Mouse (Mus musculus) mature B cell (primary cell): ENCODE data around the gene Frmd4a.
"Not testable (repeated sequence)": the region's sequence is repeated elsewhere in the genome, so short reads cannot be mapped to it uniquely, and the experiment has no call there.

Experiments
- in situ Hi-C: fragments of 300-500 bp; cut with MboI; formaldehyde crosslinking; loops from 2 replicates; pipeline ENCODE4 v1.14.3; 2019

The Frmd4a gene

DNA sequence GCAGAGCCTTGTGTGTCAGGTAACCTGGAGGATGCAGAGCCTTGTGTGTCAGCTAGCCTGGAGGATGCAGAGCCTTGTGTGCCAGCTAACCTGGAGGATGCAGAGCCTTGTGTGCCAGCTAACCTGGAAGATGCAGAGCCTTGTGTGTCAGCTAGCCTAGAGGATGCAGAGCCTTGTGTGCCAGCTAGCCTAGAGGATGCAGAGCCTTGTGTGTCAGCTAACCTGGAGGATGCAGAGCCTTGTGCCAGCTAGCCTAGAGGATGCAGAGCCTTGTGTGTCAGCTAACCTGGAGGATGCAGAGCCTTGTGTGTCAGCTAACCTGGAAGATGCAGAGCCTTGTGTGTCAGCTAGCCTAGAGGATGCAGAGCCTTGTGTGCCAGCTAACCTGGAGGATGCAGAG, 601.6 kb downstream of the Frmd4a start:
- in situ Hi-C loops = not testable (repeated sequence)

DNA sequence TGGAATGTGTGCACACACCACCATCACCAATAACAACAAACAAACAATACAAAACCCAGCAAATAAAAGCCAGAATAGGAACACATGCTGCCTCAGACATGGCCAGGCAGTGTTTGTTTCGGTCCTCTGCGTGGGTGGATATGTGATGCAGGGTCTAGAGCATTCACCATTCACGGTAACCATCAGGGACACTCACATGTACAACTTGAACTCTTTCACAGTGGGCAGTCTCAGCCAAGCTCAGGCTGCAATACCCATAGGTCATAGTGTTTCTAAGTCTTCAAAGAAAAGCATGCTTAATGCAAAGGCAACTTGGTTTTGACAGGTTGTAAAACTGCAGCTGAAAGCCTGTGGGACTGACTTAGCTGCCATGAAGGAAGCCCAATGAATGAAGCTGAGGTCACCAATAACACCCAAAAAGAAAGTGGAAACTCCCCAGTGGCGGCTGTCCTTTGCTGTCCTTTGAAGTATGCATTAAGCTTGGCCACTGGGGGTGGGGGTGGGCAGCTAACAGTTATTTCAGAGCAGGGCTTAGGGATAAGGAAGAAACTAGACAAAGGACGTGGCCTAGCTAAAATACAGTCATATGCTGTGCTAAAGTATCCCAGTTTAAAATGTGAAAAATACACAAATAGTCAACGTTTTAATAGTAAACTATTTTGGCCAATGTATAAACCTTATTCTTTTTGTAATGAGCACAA, 602.5 kb downstream of the Frmd4a start:
- in situ Hi-C loops = no loop called here

DNA sequence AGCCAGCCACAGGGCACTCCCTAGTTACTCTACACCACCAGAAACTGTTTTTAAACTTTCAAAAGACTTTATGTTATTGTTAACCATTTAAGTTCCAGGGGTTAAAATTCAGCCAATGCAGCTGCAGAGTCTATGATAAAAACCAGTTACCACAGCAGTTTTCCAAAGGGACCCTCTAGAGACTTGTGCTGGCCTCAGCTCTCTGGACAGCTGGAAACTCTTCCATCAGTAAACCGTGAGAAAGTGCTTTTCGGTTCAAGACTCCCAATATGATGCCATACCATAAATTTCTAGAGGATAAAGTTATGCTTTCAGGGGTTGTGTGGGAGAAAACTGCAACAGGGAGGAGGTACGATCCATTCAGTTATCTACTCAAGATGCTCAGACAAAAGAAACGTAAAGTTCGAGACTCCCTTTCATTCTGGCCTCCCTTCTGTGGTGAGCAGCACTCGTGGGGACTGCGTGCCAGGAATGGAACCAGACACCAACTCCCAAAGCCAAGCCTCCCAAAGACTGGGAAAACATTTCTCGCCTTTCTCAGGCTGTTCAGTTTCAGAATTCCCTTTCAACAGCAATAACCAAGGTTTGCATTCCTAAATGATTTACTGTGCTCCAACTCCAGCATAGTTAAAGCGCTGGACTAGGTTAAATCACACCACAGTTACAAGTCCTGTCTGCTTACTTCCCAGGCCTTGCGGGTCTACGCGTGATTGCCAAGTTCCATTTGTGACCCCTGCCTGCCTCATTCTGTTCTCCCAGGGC, 603.3 kb downstream of the Frmd4a start:
- in situ Hi-C loops = no loop called here

DNA sequence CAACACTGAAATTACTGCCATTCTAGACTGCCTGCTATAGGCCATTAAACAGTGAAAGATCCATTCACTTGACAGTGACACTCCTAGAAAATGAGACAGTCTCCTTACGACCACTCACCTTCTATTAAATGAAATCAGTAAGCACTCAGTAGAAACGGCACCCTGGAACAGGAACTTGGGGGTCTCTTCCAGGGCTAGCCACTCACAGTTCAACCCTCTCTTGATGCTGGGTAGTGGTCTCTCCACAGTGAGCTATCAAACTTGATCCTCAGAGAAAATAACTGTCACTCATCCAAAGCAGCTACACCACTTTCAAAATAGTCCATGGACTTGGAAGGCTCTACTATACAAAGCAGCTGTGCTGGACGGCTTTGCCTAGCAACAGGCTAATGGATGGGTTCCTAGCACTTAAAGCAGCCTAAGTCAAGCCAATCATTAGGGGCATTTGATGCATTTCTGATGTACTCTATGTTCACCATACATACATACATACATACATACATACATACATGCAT, 604.0 kb downstream of the Frmd4a start:
- in situ Hi-C loops = no loop called here

DNA sequence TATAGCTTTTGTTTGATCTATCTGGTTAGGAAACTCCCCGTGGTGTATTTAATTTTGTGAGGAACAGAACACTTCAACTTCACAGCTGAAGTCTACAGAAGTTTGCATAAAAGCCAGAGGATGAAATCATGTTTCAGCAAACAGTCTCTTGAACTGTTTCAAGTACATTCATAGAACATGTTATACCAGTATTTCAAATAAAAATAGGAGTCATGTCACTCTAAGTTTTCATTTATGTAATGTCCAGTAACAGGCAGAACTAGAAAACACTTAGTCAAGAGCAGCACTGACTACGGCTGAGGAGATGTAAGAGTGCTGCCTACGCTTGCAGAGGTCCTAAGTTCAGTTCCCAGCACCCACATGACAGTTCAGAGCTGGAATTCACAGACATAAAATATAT, 609.4 kb downstream of the Frmd4a start:
- in situ Hi-C loops = no loop called here

DNA sequence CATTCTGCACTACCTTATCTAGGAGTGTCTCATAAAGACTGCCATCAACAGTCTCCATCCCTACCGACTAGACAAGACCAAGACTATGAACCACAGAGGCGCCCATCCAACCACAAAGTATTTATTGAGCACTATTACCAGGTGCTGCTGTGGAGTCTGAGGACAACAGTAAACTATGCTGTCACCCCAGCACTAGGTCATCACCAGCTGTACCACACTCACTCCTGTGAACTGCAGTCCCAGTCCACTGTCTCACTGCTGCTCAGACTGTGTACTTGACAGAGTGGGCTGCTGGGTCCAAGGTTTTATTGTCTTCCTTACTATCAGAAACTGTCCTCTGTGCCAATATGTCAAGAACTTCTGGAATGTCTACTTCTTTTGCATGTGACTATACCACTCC, 611.4 kb downstream of the Frmd4a start:
- in situ Hi-C loops = no loop called here

DNA sequence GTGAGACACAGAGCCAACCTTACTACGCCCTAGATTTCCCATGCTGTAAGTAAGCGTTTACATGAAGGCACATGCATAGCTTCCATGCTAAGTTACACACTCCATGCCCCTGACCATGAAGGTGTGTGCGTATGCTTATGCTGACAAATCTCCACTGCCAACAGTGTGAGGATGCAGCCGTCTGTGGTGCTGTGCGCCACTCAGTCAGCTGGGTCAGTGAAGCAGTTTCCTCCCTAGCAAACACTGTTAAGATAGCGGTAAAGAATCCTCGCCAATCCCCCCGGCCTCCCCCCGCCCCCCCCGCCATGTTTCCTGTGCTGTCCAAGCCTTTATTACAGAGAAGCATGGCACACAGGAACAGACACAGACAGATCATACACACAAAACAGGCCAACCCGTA, 612.0 kb downstream of the Frmd4a start:
- in situ Hi-C loops = no loop called here

DNA sequence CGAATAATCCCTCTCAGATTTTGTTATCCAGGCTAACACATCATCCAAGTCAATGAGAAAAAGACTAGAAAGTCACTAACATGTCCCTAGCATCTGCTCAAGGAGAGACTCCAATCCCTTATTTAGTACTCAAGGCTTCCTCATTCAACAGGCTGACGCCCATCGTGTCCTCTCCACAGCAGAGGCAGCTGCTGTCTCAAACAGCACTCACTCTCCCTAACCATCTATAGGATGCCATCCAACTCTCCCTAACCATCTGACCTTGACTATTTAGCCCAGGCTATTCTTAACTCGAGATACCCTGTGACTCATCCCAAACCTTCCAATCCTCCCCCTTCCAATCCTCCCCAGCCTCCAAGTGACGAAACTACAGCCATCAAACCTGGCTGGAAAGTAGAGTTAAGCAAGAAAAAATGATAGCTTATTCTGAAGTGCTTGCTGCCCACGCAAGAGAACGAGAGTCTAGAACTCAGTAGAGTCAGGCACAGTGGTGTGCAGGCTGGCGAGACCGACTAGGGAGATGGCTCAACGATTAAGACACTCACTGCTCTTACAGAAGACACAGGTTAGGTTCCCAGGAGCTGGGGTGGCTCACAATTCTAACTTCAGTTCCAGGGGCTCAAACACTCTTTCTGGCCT, 612.8 kb downstream of the Frmd4a start:
- in situ Hi-C loops = no loop called here

DNA sequence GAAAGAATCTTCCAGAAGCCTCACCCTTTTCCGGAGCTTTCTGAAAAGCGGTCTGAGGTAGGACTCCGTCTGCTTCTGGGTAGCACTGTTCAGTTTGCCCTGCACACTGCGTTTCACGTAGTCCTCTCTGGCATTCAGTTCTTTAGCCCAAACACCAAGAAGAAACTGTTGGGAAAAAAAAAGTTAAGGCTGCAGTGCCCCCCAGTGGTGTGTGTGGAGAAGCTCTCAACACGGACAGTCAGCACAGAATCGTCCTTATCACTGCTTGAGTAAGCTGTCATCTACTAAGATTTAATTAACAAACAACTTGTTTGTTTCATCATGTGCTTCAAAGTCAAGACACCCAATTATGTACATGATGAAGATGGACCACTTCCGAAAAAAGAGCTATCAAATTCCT, 618.3 kb downstream of the Frmd4a start:
- in situ Hi-C loops = no loop called here

DNA sequence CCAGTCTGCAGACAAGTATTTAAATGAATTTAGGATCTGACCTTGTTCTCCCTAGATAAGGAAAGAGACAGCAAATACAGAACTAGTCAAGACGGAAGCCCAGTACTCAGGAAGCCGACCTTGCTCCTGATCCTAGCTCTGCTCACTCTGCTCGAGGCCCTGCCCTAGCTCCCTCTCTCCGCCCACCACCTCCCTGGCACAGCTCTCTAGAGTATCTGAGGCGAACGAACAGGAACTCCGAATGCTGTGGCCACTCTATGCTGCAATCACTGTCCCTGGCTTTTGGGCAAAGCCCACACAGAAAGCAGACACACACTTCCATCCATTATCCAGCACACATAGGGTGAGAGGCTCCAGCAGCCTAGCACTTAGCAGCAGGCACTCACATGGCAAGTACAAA, 619.1 kb downstream of the Frmd4a start:
- in situ Hi-C loops = no loop called here

DNA sequence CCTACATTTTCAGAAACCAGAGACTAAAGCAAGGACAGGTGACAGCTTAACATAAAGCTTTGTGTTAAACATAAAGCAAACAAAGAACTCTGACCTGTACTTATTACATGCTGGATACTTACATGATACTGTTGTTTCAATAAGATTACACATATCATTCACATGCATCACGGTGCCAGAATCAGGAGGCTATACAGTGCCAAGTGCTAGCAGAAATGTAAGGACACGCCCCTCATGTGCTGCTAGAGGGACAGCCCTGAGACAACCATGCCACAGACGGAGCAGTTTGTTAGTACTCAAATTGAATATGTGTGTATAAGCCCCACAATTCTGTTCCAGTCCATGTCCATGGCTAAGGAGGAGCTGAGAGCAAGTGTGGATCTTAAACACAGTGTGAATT, 620.7 kb downstream of the Frmd4a start:
- in situ Hi-C loops = no loop called here

DNA sequence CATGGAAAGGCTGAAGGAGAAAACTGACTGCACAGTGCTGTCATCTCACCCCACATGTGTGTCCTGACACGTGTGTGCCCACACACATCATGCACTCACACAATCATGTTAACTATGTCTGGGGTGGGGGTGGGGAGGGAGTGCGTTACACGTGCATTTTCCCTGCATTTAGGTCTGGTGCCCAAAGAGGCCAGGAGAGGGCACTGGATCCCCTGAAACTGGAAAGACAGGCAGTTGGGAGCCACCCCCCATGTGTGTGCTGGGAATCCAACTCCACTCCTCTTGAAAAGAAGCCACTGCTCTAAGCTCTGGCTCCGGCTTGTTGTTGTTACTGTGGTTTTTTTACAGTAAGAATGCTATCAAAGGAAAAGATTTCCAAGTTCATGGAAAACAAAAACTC, 627.5 kb downstream of the Frmd4a start:
- in situ Hi-C loops = no loop called here

DNA sequence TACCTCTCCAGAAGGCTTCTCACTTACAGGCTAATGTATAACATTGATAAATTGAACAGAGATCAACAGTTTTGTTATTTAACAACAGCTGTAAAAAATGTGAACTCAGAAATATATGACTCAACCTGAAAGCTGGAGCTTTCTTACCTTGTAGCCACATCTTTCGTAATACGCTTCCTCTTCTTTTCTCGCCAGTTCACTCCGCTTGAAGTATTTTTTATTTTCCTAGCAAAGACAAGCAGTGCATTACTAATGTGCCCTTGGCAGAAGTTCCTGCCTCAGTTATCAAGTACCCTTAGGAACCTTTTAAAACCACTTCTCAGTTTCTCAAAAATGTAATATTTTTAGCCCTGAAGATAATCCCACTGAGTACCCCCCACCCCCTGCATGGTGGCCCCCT, 630.6 kb downstream of the Frmd4a start:
- in situ Hi-C loops = no loop called here

DNA sequence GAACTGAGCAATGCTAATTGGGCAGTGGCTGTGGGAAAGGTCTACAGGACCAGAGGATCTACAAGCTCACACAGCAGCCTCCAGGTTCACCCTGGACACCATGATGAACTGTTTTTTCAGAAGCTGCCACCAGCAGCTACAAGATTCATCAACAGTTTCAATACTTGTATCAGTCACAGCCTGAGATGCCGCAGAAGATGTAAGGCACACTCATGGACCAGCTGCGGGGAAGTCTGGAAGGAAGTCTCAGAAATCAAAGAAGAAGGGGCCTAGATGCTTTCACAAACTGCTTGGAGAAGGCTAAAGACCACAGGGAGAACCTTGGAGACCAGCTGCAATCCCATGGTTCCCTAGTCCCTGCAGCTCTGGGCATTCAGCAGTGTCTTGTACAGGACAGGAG, 632.1 kb downstream of the Frmd4a start:
- in situ Hi-C loops = no loop called here

DNA sequence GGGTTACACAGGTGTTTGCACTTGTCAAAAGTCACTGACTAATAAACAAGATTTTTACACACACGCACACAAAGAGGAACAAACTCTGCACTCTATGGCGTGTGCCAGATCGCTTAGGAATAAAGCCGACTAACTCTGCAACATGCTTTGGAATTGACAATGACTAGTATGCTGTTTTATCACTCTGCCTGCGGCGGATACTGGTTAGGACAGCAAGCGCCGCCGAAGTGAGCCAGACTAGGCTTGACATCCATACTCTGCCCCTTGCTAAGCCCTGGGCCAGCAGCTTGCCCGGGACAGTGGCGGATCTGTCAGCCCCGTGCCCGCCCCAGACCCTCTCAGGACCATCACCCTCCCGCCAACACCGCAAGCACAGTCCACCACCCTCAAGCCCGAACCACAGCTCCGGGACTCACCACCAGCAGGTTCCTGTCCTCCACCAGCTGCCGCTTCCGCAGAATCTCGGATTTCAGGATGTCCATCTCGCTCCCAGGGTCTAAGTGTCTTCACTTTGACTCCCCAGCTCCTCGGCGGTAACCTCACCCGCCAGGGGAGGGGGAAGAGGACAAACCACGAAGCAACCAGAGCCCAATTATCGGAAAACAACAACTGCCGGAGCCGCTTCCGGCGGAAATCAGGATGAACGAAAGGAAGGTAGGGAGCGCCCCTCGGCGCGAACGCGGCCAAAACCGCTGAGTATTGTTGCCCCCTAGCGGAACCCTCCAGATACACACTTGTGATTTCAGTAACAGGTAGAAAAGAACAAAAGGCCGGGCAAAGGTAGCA, 634.2 kb downstream of the Frmd4a start, which contains the start of gene Prpf18:
Gene Prpf18, minus strand, starts transcription at position 614 of the 786 bp plus-strand sequence.
- in situ Hi-C loops = no loop called here

DNA sequence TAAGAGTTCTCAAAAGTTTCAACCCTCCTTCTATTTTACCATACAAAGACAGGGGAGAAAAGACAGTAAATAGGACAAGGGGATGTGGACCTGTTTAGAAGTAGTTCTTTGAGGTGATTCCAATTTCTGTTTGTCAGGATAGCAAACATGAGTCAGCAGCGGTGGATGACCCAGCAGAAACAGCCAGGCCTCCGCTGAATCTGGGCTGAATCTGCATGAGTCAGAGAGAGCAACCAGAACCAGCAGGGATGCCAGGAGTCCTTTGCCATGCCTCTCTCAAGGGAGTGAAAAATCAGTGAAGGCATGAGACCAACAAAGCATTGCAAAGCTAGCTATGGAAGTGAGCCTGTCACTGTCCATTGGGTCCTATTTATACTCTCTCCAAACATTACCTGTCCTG, 643.2 kb downstream of the Frmd4a start:
- in situ Hi-C loops = no loop called here
